Mouse (Mus musculus) embryonic fibroblast, embryonic 13.5 days (primary cell): ENCODE measurements around the gene Cd248.

ENCODE experiments used
- CTCF ChIP-seq: IDR thresholded peaks from 2 replicates; pipeline ENCODE4 v1.5.1; 2011; ENCODE audit warnings: mild to moderate bottlenecking, control low read depth, low read length, moderate library complexity, borderline replicate concordance; ENCODE audit not compliant: insufficient read depth
- POLR2A ChIP-seq: IDR thresholded peaks from 2 replicates; pipeline ENCODE4 v1.6.1; 2011; ENCODE audit warnings: low read depth, mild to moderate bottlenecking, control low read depth, low read length, moderate library complexity

DNA sequence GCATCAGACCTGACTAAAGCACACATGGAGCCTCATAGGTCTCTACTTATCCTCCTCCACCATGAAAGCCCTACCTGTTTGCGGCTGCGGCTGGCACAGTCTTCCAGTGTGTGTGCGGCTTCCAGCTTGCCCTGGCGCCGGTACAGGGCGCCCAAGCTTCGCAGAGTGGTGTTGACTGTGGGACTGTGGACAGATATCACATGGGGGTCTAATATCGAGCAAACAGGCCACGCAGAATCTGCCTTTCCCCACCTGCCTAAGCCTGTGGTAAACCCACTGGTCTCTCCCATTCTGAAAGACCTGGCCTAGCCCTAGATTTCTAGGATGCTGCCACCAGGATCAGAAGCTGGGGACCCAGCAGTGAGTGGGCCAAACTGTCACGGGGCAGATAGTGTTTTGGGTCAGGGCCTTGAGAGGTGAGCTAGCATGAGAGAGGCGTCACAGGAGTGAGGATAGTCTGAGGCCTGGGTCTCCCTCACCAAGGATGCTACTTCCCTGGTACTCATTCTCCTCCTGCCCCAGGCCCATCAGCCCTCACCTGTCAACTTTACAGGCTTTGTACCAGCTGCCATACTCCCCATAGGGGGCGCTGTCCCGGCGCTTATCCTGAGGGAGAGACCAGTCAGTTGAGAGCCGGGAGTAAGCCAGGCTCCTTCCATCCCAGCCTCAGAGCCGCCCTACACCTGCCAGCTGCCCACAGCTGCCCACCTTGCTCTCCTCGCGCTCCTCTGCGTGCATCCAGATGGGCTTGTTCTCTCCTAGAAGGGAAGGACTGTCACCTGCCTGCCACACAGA lies 42.0 kb downstream of the Cd248 start:
- no peak for TF ChIP-seq POLR2A
- TF ChIP-seq CTCF, result no peak
